Mouse (Mus musculus) ES-E14 (cell line): ENCODE results near the gene Mars. TPM values are rescaled to one million over a fixed set of nuclear protein-coding genes. Genes with fewer than 3 reads are reported as not detected.
"Not testable (repeated sequence)": the region's sequence is repeated elsewhere in the genome, so short reads cannot be mapped to it uniquely, and the experiment has no call there.

ENCODE experiments used
- DNase-seq: peaks from one replicate; pipeline ENCODE4 v3.0.0-alpha.2; 2013; ENCODE audit warnings: low read depth, low spot score
- H3K27ac ChIP-seq: 2 replicates; pipeline ENCODE4 v1.5.1; 2012; ENCODE audit warnings: low read depth, mild to moderate bottlenecking, low read length, moderate library complexity, mixed read lengths; ENCODE audit not compliant: poor library complexity, insufficient read depth, severe bottlenecking
- H3K36me3 ChIP-seq: 2 replicates; pipeline ENCODE4 v1.6.1; 2012; ENCODE audit warnings: mild to moderate bottlenecking, low read length, moderate library complexity, mixed read lengths; ENCODE audit not compliant: control insufficient read depth, poor library complexity, insufficient read depth, severe bottlenecking
- H3K4me1 ChIP-seq, 2 experiments: fragments of 150-350 bp in 1 of 2; sonication (generic) in 1 of 2; 2 replicates each; pipeline ENCODE4 v1.6.1; 2012; ENCODE audit warnings: low read length in 2 of 2, mild to moderate bottlenecking in 1 of 2, mixed read lengths in 1 of 2; ENCODE audit not compliant: control insufficient read depth in 2 of 2, insufficient read depth in 2 of 2, poor library complexity in 1 of 2
- H3K4me3 ChIP-seq, 2 experiments: fragments of 150-350 bp in 1 of 2; sonication (generic) in 1 of 2; 2 replicates each; pipeline ENCODE4 v1.5.1; 2012; ENCODE audit warnings: low read length in 2 of 2, low read depth in 1 of 2, mild to moderate bottlenecking in 1 of 2, mixed read lengths in 1 of 2; ENCODE audit not compliant: insufficient read depth in 1 of 2, poor library complexity in 1 of 2, severe bottlenecking in 1 of 2
- H3K9ac ChIP-seq: 2 replicates; pipeline ENCODE4 v1.6.1; 2012; ENCODE audit warnings: low read depth, mild to moderate bottlenecking, low read length, mixed read lengths; ENCODE audit not compliant: poor library complexity, insufficient read depth, severe bottlenecking
- H3K9me3 ChIP-seq: fragments of 150-350 bp; sonication (generic); 2 replicates; pipeline ENCODE4 v1.6.1; 2012; ENCODE audit warnings: low read depth, mild to moderate bottlenecking, low read length; ENCODE audit not compliant: control insufficient read depth, insufficient read depth
- CHD2 ChIP-seq: IDR thresholded peaks from 2 replicates; pipeline ENCODE4 v1.6.1; 2014; ENCODE audit warnings: mild to moderate bottlenecking, low read depth, low read length, inconsistent platforms
- HCFC1 ChIP-seq: IDR thresholded peaks from 2 replicates; pipeline ENCODE4 v1.6.1; 2012; ENCODE audit warnings: low read length, inconsistent platforms, borderline replicate concordance; ENCODE audit not compliant: insufficient read depth
- MAFK ChIP-seq: IDR thresholded peaks from 2 replicates; pipeline ENCODE4 v1.6.1; 2014; ENCODE audit warnings: mild to moderate bottlenecking, low read depth, low read length, inconsistent platforms; ENCODE audit not compliant: insufficient read depth
- ZC3H11A ChIP-seq: IDR thresholded peaks from 2 replicates; pipeline ENCODE4 v1.6.1; 2012; ENCODE audit warnings: low read depth, mild to moderate bottlenecking, inconsistent platforms, low read length, borderline replicate concordance
- ZNF384 ChIP-seq: IDR thresholded peaks from 2 replicates; pipeline ENCODE4 v1.6.1; 2012; ENCODE audit warnings: low read depth, low read length, inconsistent platforms
- in situ Hi-C, 2 experiments: fragments of 600-800 bp; cut with MboI; formaldehyde crosslinking; loops; one replicate each; pipeline ENCODE4 v1.15.1; 2025; ENCODE audit warnings: low sequenced_read_pairs in 2 of 2, inconsistent platforms in 1 of 2; ENCODE audit not compliant: unreplicated experiment in 2 of 2
- total RNA-seq: library from RNA; depleted of rRNA; stranded (reverse); fragments of 300-350 nt; gene quantifications from 2 replicates; pipeline ENCODE4 v1.2.3, GENCODE M21; 2012

Gene Mars
- total RNA-seq, 1 experiment = 206 TPM

- TF ChIP-seq MAFK (no peak), ZC3H11A (no peak), CHD2 (no peak), ZNF384 (no peak), HCFC1 (no peak)
- Histone ChIP-seq H3K9ac (no peak overlapping the region), H3K9me3 (no peaks in the 10 kb centered on the region), H3K36me3 (no peaks in the 10 kb centered on the region), H3K4me3 (no peak overlapping the region), H3K4me1 (peaks cover 0 to 16% of the 10 kb centered on the region in 2 experiments; a peak in 3 of 4 replicates), H3K27ac (no peak overlapping the region)
- no peak for DNase-seq
- in situ Hi-C loops = no loop called here
These were observed 8.4 kb upstream of the Mars start for GRCm38 (mm10) chr10:127319969-127320368.

- DNase-seq = no peak
These were observed 6.4 kb upstream of the Mars start for GRCm38 (mm10) chr10:127318009-127318408.

GRCm38 (mm10) chr10:127317277-127317676 lies 5.7 kb upstream of the Mars start:
- no peak for TF ChIP-seq ZNF384
- no peak for TF ChIP-seq ZC3H11A
- TF ChIP-seq CHD2 = no peak
- no peak for TF ChIP-seq MAFK
- no peak for TF ChIP-seq HCFC1
- DNase-seq = no peak
- no peaks in the 10 kb centered on the region for H3K36me3 ChIP-seq
- in situ Hi-C loops = no loop called here
- no peak overlapping the region for H3K4me3 ChIP-seq
- no peaks in the 10 kb centered on the region for H3K9me3 ChIP-seq
- no peak overlapping the region for H3K27ac ChIP-seq
- H3K9ac ChIP-seq = no peak overlapping the region
- H3K4me1 ChIP-seq = peaks cover 4 to 7% of the 10 kb centered on the region in 2 experiments

More at GRCm38 (mm10) chr10:127318009-127318408, 6.4 kb upstream of the Mars start:
- H3K36me3 ChIP-seq = no peaks in the 10 kb centered on the region
- TF ChIP-seq HCFC1 (no peak), ZC3H11A (no peak), MAFK (no peak), CHD2 (no peak), ZNF384 (no peak)
- no peak overlapping the region for H3K27ac ChIP-seq
- in situ Hi-C loops = no loop called here
- H3K9ac ChIP-seq = no peak overlapping the region
- H3K4me1 ChIP-seq = peaks cover 0 to 12% of the 10 kb centered on the region in 2 experiments; a peak in 3 of 4 replicates
- H3K4me3 ChIP-seq = no peak overlapping the region
- no peaks in the 10 kb centered on the region for H3K9me3 ChIP-seq

GRCm38 (mm10) chr10:127314950-127315349 lies 3.4 kb upstream of the Mars start:
- H3K36me3 ChIP-seq, DNase-seq, H3K9me3 ChIP-seq, in situ Hi-C loops, H3K9ac ChIP-seq, H3K27ac ChIP-seq, H3K4me3 ChIP-seq, H3K4me1 ChIP-seq: not testable (repeated sequence)

GRCm38 (mm10) chr10:127313516-127313915 lies 1.9 kb upstream of the Mars start:
- H3K9me3 ChIP-seq, H3K4me3 ChIP-seq, H3K9ac ChIP-seq, in situ Hi-C loops, H3K27ac ChIP-seq, H3K4me1 ChIP-seq, DNase-seq: not testable (repeated sequence)
- peaks cover 12% of the 10 kb centered on the region; the same call in 1 of the 2 replicates for H3K36me3 ChIP-seq
